Mouse (Mus musculus) CH12F3 (cell line): ENCODE measurements around the gene Phactr2.

Source experiments
- in situ Hi-C: fragments of 300-500 bp; cut with MboI; formaldehyde crosslinking; loops from 2 replicates; pipeline ENCODE4 v1.14.3; 2020; ENCODE audit warnings: low sequenced_read_pairs

Gene Phactr2

DNA sequence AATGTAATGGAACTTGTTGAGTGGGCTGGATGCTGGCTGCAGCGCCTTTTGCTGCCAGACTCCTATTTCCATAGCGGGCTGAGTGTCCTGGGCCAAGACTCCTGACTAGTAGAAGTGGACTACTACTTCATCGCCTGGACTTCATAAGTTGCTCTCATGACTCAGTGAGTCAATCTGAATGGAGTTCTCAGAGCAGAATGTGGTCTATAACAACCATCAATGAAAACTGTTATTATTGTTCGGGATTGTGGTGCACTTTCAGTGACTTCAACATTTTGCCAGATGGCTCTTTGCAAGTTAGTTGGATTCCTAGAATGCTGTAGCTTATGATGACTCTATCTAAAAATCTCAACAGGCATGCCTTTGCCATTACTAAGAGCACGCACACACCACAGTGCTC is 185.9 kb downstream of the Phactr2 start:
- in situ Hi-C loops: no loop called here

DNA sequence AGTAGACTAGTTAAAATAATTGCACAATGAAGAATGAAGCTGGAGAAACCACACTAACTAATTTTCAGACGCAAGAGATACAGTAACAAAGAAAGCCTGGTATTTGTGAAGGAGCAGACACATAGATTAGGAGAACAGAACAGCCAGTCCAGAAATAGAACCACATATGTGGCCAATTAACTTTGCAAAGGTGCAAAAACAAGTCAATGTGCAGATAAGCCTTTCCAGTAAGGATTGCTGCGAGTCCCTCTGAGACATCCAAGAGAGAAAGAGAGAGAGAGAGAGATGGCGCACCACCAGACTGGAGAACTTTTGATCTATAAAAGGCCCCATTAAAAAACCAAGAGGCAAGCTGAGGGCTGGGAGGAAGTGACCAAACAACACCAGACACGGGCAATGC is 190.8 kb downstream of the Phactr2 start:
- in situ Hi-C loops: no loop called here

DNA sequence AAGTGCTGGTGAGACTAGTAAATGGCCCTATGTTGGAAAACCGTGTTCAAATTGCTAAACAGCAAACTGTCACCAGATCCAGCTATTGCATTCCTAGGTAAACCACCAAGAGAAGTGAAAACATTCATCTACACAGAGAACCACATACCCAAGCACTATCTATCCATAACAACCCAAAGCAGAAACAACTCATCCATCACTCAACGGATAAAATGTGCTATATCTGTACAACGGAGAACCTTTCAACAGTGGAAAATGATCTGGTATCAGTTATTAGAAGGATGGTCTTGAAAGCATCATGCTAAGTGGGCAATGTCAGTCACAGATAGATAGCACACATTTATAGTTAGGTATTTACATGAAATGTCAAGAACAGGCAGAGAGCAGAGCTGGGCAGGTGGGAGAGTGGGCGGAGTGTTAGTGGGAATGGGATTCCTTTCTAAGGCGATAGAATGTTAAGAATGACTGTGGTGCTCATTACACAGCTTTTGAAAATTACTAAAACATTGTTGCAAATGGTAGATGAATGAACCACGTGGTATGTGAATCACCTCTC is 193.8 kb downstream of the Phactr2 start:
- in situ Hi-C loops: no loop called here

DNA sequence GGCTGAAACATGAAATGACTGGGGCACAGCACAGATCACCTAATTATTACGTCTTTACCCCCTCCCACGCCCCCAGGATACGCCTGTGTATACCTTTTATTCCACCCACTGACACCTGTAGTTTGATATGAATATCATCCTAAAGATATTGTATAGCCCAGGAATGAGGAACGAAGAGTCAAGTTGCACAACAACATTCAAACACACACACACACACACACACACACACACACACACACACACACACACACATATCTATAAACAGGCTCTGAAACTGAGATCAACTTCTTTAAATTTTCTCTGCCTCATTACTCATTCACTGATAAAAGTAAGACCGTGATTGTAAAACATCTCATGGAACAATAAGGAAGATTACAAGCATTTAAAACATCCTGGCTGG is 197.9 kb downstream of the Phactr2 start:
- in situ Hi-C loops: no loop called here

- in situ Hi-C loops: no loop called here
Observed at GRCm38 (mm10) chr10:13275152-13275551, 199.1 kb downstream of the Phactr2 start.

GRCm38 (mm10) chr10:13274699-13275098 is 199.5 kb downstream of the Phactr2 start:
- in situ Hi-C loops: no loop called here

- in situ Hi-C loops: no loop called here
Observed at GRCm38 (mm10) chr10:13273756-13274155, 200.5 kb downstream of the Phactr2 start.

- in situ Hi-C loops: no loop called here
Observed at GRCm38 (mm10) chr10:13271716-13272115, 202.5 kb downstream of the Phactr2 start.

DNA sequence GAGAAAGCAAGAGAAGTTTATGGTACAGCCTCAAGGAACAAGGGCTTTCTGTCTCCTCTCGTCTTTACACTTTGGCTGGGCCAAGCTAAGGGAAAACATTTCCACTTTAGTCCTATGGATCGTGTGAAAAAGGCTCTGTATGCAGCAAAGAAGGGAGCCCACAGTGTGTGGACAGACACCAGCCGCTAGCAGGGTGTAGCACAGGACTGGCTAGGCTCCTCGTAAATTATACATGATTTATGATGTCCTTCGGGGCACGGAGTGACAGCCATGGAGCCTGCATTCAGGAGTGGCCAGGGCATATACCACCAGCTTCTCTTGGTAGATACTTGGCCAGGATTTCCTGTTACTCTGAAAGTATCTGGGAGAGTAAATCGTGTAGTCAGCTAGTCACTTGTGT is 203.1 kb downstream of the Phactr2 start:
- in situ Hi-C loops: no loop called here

DNA sequence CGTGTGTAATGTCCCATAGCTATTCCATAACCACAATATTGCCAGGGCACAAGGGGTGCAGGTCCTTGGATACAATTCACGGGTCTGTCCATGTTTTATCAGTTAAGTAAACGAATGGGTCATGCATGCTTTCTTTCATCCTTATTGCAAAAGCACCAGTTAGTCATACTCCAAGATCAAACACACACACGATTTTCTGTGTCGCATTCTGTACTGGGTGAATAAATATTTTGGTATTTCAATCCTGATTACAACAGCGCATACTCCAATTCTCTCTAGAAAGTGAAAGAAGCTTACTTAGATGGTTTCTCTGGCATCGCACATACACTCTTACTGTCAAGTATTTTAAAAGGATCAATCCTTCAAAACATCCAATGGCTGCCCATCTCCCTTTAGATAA is 203.9 kb downstream of the Phactr2 start:
- in situ Hi-C loops: no loop called here

GRCm38 (mm10) chr10:13259251-13259650 is 215.0 kb downstream of the Phactr2 start:
- in situ Hi-C loops: no loop called here

DNA sequence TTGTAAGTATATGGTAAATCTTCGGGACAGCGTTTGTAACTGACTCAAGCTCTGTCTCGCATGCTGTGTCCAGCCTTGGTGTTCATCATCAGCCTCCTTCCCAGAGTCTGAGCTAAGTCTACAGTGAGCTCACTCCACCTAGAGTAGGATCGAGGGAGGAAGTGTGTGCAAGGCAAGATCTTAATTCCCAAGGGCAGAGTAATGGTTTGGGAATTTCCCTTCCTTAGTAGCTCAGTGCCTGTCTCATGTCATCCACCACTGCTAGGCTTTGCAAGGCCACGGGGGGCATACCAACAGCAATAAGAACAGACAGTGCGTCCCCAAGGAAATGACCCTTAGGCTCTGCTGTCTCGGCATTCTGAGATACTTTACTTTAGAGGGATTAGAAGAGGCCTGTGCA is 218.0 kb downstream of the Phactr2 start:
- in situ Hi-C loops: no loop called here

GRCm38 (mm10) chr10:13250280-13250679 is 223.9 kb downstream of the Phactr2 start:
- in situ Hi-C loops: no loop called here

GRCm38 (mm10) chr10:13249126-13249525 is 225.1 kb downstream of the Phactr2 start:
- in situ Hi-C loops: no loop called here

GRCm38 (mm10) chr10:13245714-13246113 is 228.5 kb downstream of the Phactr2 start:
- in situ Hi-C loops: no loop called here

DNA sequence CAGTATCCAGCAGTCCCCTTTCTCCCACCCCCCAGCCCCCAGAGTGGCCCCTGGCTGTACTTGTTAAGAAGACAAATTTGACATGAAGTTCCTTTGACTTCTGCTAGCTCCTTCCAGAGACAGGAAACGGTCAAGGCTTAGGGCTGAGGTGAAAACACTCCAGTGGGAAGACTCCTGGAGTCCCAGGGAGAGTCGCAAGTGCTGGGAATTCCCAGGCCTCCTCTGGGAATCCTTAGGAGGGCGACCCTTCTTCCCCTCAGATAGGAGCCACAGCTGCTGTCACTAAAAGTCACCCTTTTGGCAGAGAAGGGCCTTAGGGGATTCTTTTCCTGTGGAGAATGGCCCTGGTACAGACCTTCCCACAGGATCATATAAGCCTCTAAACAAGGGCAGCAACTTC is 230.0 kb downstream of the Phactr2 start:
- in situ Hi-C loops: no loop called here

DNA sequence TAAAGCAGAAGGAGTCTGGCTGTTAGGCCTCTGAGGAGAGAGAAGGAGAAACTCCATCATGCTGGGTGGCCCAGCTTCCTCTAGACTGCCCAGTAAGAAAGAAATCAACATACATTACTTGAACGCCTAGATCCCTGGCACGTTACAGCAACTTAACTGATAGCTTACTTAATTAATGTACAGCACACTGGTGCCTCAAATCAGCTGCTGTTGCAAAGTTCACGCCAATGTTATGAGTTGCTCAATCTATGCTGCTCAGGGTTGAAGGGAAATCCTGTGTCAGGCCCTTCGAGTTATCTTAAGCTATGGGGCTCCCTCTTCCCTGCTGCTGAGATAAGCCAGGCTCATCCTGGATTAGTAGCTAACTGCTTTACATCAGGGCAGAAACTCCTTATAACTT is 233.8 kb downstream of the Phactr2 start:
- in situ Hi-C loops: no loop called here

DNA sequence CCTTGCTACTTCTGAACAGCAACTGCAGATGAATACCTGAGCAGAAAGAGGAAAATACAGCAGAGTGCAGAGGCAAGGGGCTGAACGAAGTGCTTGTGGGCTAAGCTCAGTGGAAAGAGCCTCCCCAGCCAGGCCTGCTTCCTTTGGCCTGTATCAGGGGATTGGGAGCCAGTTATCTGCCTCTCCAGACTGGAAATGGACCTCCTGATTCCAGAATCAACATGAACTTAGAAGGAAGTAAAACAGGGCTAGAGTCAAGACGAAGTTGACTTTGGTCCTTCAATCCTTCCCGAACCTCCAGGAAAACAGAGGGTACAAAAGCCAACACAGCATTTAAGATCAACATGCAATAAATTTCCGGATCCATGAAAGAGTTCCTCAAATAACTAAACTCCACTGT is 236.0 kb downstream of the Phactr2 start:
- in situ Hi-C loops: no loop called here

- in situ Hi-C loops: no loop called here
Observed at GRCm38 (mm10) chr10:13236866-13237265, 237.3 kb downstream of the Phactr2 start.

DNA sequence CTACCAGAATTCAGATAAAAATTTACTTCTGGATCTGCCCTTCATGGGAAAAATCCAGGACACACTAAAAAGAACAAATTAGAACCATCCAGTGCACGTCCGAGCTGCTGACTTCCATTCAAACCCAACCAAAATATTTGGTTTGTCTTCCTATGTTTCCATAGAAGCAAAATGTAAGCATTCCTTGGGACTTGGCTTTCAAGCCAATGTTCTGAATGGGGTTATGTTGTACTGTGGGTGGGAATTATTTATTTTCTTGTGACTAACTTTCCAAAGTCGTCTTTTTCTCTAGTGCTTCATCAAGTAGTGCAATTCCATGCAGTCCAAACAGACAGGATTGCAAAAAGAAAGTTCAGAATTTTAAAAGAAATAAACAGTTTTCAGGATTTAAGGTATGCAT is 239.7 kb downstream of the Phactr2 start:
- in situ Hi-C loops: no loop called here

GRCm38 (mm10) chr10:13233941-13234340 is 240.3 kb downstream of the Phactr2 start:
- in situ Hi-C loops: no loop called here

- in situ Hi-C loops: no loop called here
Observed at GRCm38 (mm10) chr10:13233143-13233622, 241.0 kb downstream of the Phactr2 start.

DNA sequence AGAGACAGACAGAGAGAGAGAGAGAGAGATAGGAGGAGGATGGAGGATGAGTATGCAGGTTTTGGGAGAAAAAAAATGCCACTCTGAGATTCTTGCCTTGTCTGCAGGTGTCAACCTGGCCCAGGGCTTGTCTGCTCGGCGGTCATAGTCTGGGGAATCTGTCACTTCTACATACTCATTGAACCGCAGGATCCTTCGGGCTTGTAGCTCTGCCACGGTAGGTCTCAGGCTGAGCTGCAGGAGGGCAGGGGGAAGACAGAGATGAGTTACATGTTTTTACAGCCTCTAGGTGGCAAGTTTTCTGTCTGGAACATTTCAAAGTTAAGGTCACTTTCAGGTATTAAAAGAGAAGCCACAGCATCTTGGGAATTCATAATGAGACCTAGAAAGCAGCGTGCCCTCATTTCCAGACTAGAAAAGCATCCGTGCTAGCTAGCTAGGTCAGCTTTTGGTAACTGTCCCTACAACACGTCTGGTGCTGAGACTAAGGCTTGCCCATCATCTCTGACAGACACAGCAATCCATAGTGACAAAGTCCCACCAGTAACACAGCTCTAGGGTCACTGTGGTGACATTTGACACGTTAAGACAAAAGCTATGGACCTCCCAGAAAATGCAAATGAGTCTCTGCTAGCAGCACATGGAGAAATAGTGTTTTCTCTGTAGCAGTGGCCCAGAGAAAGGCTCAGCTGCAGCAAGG is 241.6 kb downstream of the Phactr2 start:
- in situ Hi-C loops: no loop called here
